ENCODE assay signal across 13 mouse cellular contexts in the genomic region with DNA sequence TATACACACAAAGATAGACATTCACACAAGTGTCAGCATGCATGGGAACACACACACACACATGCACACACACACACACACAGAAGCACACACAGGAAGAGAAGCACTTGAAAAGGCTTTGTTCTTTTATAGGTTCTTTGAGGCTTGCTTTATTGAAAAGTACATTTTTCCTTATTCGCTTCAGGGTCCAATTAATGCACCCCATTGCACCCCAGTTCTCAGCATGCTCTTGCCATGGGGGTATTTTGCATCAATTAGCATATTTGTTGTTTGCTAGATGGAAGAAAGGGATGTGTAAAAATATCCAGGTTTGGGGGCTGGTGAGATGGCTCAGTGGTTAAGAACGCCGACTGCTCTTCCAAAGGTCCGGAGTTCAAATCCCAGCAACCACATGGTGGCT.
"Had no signal": no experiment of that assay in that cellular context is flagged by ENCODE, and none has a peak within 500 bp of the region (broad histone marks: within the 10 kb centered on the region; RNA-seq: fewer than 3 reads in every experiment).

No protein-coding gene starts in this region.

- H3K4me3 ChIP-seq: limb, embryonic 13.5 days; neural tube, embryonic 12.5 days had no signal

- ATAC-seq: lung, postnatal 0 days had no signal

- H3K27ac ChIP-seq: kidney, postnatal 0 days; limb, embryonic 13.5 days; liver, embryonic 14.5 days; neural tube, embryonic 12.5 days had no signal

- H3K4me2 ChIP-seq: limb, embryonic 13.5 days; neural tube, embryonic 12.5 days had no signal

- H3K27me3 ChIP-seq: limb, embryonic 13.5 days; neural tube, embryonic 12.5 days had no signal

- H3K9me3 ChIP-seq: limb, embryonic 13.5 days; neural tube, embryonic 12.5 days had no signal

- H3K9ac ChIP-seq: limb, embryonic 13.5 days; liver, embryonic 14.5 days; neural tube, embryonic 12.5 days had no signal

- H3K4me1 ChIP-seq: neural tube, embryonic 12.5 days had no signal

- H3K36me3 ChIP-seq: neural tube, embryonic 12.5 days had no signal

- DNase-seq: kidney, adult 11 months; kidney, adult 9 months; kidney, postnatal 36 days; left cerebral cortex, postnatal 4 days; lung, adult 2 months; lung, postnatal 36 days; right cerebral cortex, postnatal 14 days; thymus, postnatal 36 days had no signal
